Mouse (Mus musculus) liver, embryonic 12.5 days (tissue): ENCODE data around the gene Fndc7. TPM values are rescaled to one million over a fixed set of nuclear protein-coding genes. Genes with fewer than 3 reads are reported as not detected.
"Not testable (repeated sequence)": the region's sequence is repeated elsewhere in the genome, so short reads cannot be mapped to it uniquely, and the experiment has no call there.

Experiments used
- ATAC-seq: fragments of 200-750 bp; cut with Nextera tagmentation; 2 replicates; pipeline ENCODE4 v1.8.0; 2017; ENCODE audit warnings: moderate number of reproducible peaks, mild to moderate bottlenecking, moderate library complexity
- H3K27ac ChIP-seq: fragments of 300-500 bp; sonication (generic); 2 replicates; pipeline ENCODE4 v1.5.1; 2016; ENCODE audit warnings: mild to moderate bottlenecking
- H3K27me3 ChIP-seq: fragments of 300-500 bp; sonication (generic); replicated peaks from 2 replicates; pipeline ENCODE4 v1.6.1; 2016; ENCODE audit warnings: mild to moderate bottlenecking, moderate library complexity
- H3K36me3 ChIP-seq: fragments of 300-500 bp; sonication (generic); 2 replicates; pipeline ENCODE4 v1.6.1; 2016; ENCODE audit warnings: mild to moderate bottlenecking, moderate library complexity
- H3K4me1 ChIP-seq: fragments of 300-500 bp; sonication (generic); 2 replicates; pipeline ENCODE4 v1.6.1; 2016
- H3K4me2 ChIP-seq: fragments of 300-500 bp; sonication (generic); 2 replicates; pipeline ENCODE4 v1.6.1; 2016; ENCODE audit warnings: mild to moderate bottlenecking, moderate library complexity
- H3K4me3 ChIP-seq: fragments of 300-500 bp; sonication (generic); 2 replicates; pipeline ENCODE4 v1.5.1; 2016; ENCODE audit warnings: mild to moderate bottlenecking, moderate library complexity
- H3K9ac ChIP-seq: fragments of 300-500 bp; sonication (generic); 2 replicates; pipeline ENCODE4 v1.6.1; 2016; ENCODE audit warnings: mild to moderate bottlenecking, moderate library complexity
- H3K9me3 ChIP-seq: fragments of 300-500 bp; sonication (generic); replicated peaks from 2 replicates; pipeline ENCODE4 v1.6.1; 2016; ENCODE audit warnings: mild to moderate bottlenecking, moderate library complexity
- WGBS: fragments of 180-500 bp; shearing (Covaris S2); methylation state at CpG from one replicate; pipeline ENCODE4 v1.1.7; 2016; ENCODE audit not compliant: insufficient replicate concordance; 5-methylcytosine and 5-hydroxymethylcytosine counted together
- polyA plus RNA-seq: library from polyadenylated mRNA; unstranded; fragments of >200 nt; fragmentation: Nextera tagmentation; extraction: Ambion mirVana; gene quantifications from 2 replicates; pipeline ENCODE4 v1.2.1, GENCODE M21; 2016

The Fndc7 gene
- polyA plus RNA-seq, 1 experiment from 2014 or later: 0.10 TPM

DNA sequence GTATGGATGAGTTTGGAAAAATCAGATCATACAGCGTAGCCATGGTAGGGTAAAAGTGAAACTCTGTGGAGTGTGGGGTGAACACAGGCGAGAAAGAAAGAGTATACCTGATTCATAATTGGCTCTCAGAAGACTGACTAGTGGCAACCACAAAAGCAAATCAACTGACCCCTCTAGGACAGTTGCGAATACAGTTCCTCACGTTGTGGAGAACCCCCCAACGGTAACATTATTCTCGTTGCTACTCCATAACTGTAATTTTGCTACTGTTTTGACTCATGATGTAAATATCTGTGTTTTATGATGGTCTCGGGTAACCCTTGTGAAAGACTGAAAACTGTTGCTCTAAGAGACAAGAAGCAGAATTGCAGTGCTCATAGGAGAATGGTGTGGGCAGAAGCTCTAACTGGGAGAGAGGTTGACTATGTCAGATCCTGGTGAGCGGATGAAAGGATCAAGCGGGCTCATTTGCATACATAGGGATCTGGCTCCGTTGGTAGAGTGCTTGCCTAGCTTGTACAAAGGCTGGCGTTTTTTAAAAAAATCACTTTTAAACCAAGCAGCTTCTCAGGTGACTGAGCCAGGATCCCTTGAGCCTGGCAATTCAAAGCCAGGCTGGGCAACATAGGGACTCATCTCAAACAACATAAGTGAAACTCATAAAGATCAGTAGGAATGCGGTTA lies 2.7 kb downstream of the Fndc7 start:
- Histone ChIP-seq H3K27me3 (no peaks in the 10 kb centered on the region), H3K9me3 (no peaks in the 10 kb centered on the region), H3K27ac (peak overlapping the region; percentile 57), H3K4me1 (peaks cover 32% of the 10 kb centered on the region), H3K4me2 (no peak overlapping the region), H3K36me3 (no peaks in the 10 kb centered on the region), H3K4me3 (no peak overlapping the region), H3K9ac (no peak overlapping the region)
- 51% methylated on average over 12 of the region's 12 CpGs for whole genome bisulfite sequencing
- ATAC-seq: no peak

GRCm38 (mm10) chr3:108885686-108886530 lies 3.9 kb downstream of the Fndc7 start:
- H3K4me3 ChIP-seq: no peak overlapping the region
- peak overlapping the region; percentile 3; the same call in 1 of the 2 replicates for H3K4me2 ChIP-seq
- WGBS: 19% methylated on average over 9 of the region's 9 CpGs
- H3K9ac ChIP-seq: no peak overlapping the region
- ATAC-seq: peak; percentile 65
- no peaks in the 10 kb centered on the region for H3K9me3 ChIP-seq
- H3K27me3 ChIP-seq: no peaks in the 10 kb centered on the region
- H3K36me3 ChIP-seq: no peaks in the 10 kb centered on the region
- H3K27ac ChIP-seq: peak overlapping the region; percentile 61
- peaks cover 38% of the 10 kb centered on the region for H3K4me1 ChIP-seq

DNA sequence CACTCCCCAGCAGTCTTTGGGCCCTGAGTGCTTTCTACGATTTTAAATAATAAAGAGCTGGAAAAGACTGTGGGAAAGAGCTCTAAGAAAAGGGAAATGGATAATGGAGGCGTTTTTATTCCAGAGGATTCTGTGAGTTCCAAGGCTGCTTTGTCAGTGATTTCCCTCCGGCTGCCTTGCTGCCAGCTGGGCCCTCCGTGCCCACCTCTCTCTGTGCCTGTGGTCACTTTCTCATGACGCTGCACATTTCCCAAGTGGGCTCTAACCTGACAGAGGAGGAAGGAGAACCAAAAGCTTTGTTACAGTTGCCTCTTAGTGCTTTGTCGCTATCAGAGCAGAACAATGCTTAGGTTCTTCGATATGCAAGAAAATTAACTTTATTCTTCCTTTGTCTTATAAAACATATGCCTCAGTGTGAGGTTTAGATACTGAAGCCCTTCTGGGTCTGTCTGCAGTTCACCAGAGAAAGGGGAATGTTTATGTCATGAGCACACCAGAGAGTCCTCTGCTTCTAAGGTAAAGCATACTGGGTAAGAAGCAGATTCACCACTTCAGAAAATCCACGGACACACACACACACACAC lies 5.0 kb downstream of the Fndc7 start:
- WGBS: 33% methylated on average over 8 of the region's 8 CpGs
- H3K4me1 ChIP-seq: peaks cover 39% of the 10 kb centered on the region

GRCm38 (mm10) chr3:108883067-108883466 lies 6.7 kb downstream of the Fndc7 start:
- ATAC-seq: no peak
- Histone ChIP-seq H3K36me3 (no peaks in the 10 kb centered on the region), H3K27me3 (no peaks in the 10 kb centered on the region), H3K27ac (no peak overlapping the region), H3K4me1 (peaks cover 47% of the 10 kb centered on the region), H3K9ac (no peak overlapping the region), H3K9me3 (no peaks in the 10 kb centered on the region), H3K4me2 (no peak overlapping the region), H3K4me3 (no peak overlapping the region)
- WGBS: 82% methylated on average over 2 of the region's 2 CpGs

More for the DNA sequence above, 5.0 kb downstream of the Fndc7 start:
- Histone ChIP-seq H3K27ac (no peak overlapping the region), H3K9me3 (no peaks in the 10 kb centered on the region), H3K9ac (no peak overlapping the region), H3K4me2 (no peak overlapping the region), H3K27me3 (no peaks in the 10 kb centered on the region), H3K4me3 (no peak overlapping the region), H3K36me3 (no peaks in the 10 kb centered on the region)
- no peak for ATAC-seq

DNA sequence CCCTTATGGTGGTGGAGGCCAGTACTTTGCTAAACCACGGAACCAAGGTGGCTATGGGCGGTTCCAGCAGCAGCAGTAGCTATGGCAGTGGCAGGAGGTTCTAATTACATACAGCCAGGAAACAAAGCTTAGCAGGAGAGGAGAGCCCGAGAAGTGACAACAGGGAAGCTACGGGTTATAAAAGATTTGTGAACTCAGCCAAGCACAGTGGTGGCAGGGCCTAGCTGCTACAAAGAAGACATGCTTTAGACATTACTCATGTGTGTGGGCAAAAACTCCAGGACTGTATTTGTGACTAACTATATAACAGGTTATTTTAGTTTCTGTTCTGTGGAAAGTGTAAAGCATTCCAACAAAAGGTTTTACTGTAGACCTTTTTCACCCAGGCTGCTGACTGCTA lies 7.9 kb downstream of the Fndc7 start:
- H3K9ac ChIP-seq, ATAC-seq, H3K27ac ChIP-seq, H3K4me2 ChIP-seq, H3K36me3 ChIP-seq, H3K27me3 ChIP-seq, H3K4me3 ChIP-seq, H3K9me3 ChIP-seq: not testable (repeated sequence)
- 34% methylated on average over 4 of the region's 4 CpGs for WGBS
- peaks cover 42% of the 10 kb centered on the region for H3K4me1 ChIP-seq

GRCm38 (mm10) chr3:108880544-108881507 lies 9.0 kb downstream of the Fndc7 start:
- Histone ChIP-seq H3K27me3 (no peaks in the 10 kb centered on the region), H3K4me2 (peak overlapping the region; percentile 32), H3K9me3 (no peaks in the 10 kb centered on the region), H3K9ac (no peak overlapping the region), H3K4me3 (no peak overlapping the region), H3K4me1 (peaks cover 32% of the 10 kb centered on the region), H3K36me3 (no peaks in the 10 kb centered on the region), H3K27ac (no peak overlapping the region)
- 0 out of 2 replicates have a peak, but pooled peaks have one; percentile 27 for ATAC-seq
- WGBS: 55% methylated on average over 28 of the region's 28 CpGs

DNA sequence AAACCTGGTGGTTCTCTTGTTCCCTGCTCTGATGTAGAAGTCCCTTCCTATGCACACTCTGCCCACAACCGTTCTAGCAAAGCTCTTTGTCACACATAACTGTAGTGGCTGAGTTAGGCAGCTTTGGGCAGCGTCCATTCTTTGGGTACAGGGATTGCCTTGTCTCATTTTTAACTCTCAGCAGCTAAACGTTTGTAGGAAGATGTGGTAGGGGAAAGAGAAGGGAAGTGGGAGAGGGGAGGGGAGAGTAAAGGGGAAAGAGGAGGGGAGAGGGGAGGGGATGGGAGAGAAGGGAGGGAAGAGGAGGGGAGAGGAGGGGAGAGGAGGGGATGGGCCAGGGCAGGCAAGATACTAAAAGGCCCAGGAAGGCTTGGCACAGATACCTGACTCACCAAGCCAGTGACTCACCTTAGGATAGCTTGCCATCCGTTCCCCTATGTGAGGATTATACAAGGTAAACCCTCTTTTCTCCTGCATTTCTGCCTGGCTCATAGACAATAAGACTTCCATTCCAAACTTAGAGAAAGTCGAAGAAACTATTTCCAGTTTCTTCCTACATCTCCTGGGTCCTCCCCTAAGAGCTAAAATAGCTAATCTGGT lies 9.9 kb downstream of the Fndc7 start:
- ATAC-seq: no peak
- Histone ChIP-seq H3K4me2 (no peak overlapping the region), H3K4me3 (no peak overlapping the region), H3K27ac (no peak overlapping the region), H3K4me1 (peaks cover 23% of the 10 kb centered on the region; the same call in 1 of the 2 replicates), H3K9me3 (no peaks in the 10 kb centered on the region), H3K27me3 (no peaks in the 10 kb centered on the region), H3K9ac (no peak overlapping the region), H3K36me3 (no peaks in the 10 kb centered on the region)
- 42% methylated on average over 5 of the region's 5 CpGs for WGBS

DNA sequence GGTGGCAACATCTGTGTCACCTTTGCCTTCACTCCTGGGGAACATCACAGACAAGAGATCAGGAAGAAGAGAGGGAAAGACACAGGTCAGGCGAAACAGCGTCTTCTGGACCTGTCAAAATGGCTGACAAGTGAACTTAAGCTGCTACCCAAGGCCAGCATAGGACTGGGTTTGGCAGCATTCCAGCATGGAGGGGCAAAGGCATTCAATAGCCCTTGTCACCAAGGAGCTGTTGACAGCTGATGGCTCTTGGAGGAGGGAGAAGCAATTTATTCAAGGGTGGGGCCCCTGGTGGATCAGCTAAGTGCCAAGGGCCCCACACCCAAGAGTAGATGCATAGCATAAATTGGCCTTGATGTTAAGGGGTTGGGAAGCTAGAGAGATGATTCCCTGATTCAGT lies 10.7 kb downstream of the Fndc7 start:
- H3K27me3 ChIP-seq: no peaks in the 10 kb centered on the region
- no peak; the same call in 1 of the 2 replicates for ATAC-seq
- no peak overlapping the region for H3K4me2 ChIP-seq
- no peak overlapping the region for H3K9ac ChIP-seq
- H3K36me3 ChIP-seq: no peaks in the 10 kb centered on the region
- no peak overlapping the region for H3K27ac ChIP-seq
- 91% methylated on average over 2 of the region's 2 CpGs for WGBS
- H3K4me3 ChIP-seq: no peak overlapping the region
- peaks cover 20% of the 10 kb centered on the region; the same call in 1 of the 2 replicates for H3K4me1 ChIP-seq
- H3K9me3 ChIP-seq: no peaks in the 10 kb centered on the region

GRCm38 (mm10) chr3:108870631-108871030 lies 19.2 kb downstream of the Fndc7 start:
- no peaks in the 10 kb centered on the region for H3K36me3 ChIP-seq
- no peaks in the 10 kb centered on the region for H3K9me3 ChIP-seq
- no peak overlapping the region for H3K27ac ChIP-seq
- no peak overlapping the region for H3K4me2 ChIP-seq
- ATAC-seq: no peak
- H3K4me1 ChIP-seq: no peaks in the 10 kb centered on the region
- no peak overlapping the region for H3K9ac ChIP-seq
- H3K4me3 ChIP-seq: no peak overlapping the region
- no peaks in the 10 kb centered on the region for H3K27me3 ChIP-seq
- WGBS: 72% methylated on average over 6 of the region's 6 CpGs

GRCm38 (mm10) chr3:108867449-108867848 lies 22.4 kb downstream of the Fndc7 start:
- Histone ChIP-seq H3K27me3 (no peaks in the 10 kb centered on the region), H3K4me3 (no peak overlapping the region), H3K9ac (no peak overlapping the region), H3K36me3 (no peaks in the 10 kb centered on the region), H3K4me2 (no peak overlapping the region), H3K27ac (no peak overlapping the region), H3K4me1 (no peaks in the 10 kb centered on the region), H3K9me3 (no peaks in the 10 kb centered on the region)
- WGBS: 73% methylated on average over 3 of the region's 3 CpGs
- ATAC-seq: no peak

GRCm38 (mm10) chr3:108865676-108866075 lies 24.1 kb downstream of the Fndc7 start:
- H3K4me3 ChIP-seq: no peak overlapping the region
- H3K36me3 ChIP-seq: no peaks in the 10 kb centered on the region
- no peaks in the 10 kb centered on the region for H3K4me1 ChIP-seq
- ATAC-seq: no peak
- 79% methylated on average over 3 of the region's 3 CpGs for WGBS
- no peak overlapping the region for H3K9ac ChIP-seq
- no peaks in the 10 kb centered on the region for H3K9me3 ChIP-seq
- H3K4me2 ChIP-seq: no peak overlapping the region
- H3K27me3 ChIP-seq: no peaks in the 10 kb centered on the region
- H3K27ac ChIP-seq: no peak overlapping the region
